Mouse (Mus musculus): ENCODE results near the gene 4930578G10Rik. TPM values are rescaled to one million over a fixed set of nuclear protein-coding genes. Genes with fewer than 3 reads are reported as not detected.

Gene 4930578G10Rik
- total RNA-seq, 2 experiments from 2014 or later = not detected

DNA sequence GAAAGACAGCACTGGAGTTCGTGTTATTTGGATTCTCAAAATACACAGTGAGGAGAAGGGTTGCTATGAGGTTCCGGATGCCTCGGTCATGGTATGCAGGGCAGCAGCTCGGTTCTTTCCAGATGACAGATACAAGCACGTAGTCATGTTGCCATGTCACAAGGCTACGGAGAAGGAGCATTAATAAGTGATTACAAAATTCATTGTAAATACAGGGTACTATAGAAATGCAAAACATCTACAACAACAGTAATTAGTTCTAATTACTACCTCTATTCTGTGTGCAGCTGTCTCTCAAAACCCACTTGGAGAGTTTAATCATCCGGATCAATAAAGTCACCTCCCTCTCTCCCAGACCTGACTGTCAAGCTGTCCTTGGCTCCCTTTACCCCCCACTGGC, 159.8 kb downstream of the 4930578G10Rik start:
- no peak for ATAC-seq (replicated peaks; ENCODE audit: low FRiP score, poor library complexity, severe bottlenecking)

Other genes with a start within 250 kb of the 4930578G10Rik start
- gene Fam205a2, start 207.4 kb upstream of the 4930578G10Rik start, total RNA-seq (2015; ENCODE audit: low replicate concordance) = not detected in 2 replicates
- gene Fam205a2, start 207.4 kb upstream of the 4930578G10Rik start, total RNA-seq (2017; ENCODE audit: low replicate concordance) = 0.23 and 0.39 TPM in 2 replicates
- not detected in 2 replicates for gene Gm10591, start 123.3 kb upstream of the 4930578G10Rik start, total RNA-seq (2015; ENCODE audit: low replicate concordance)
- gene Gm10591, start 123.3 kb upstream of the 4930578G10Rik start, total RNA-seq (2017; ENCODE audit: low replicate concordance) = not detected in 2 replicates
- not detected in 2 replicates for gene Gm2564, start 105.8 kb upstream of the 4930578G10Rik start, total RNA-seq (2015; ENCODE audit: low replicate concordance)
- gene Gm2564, start 105.8 kb upstream of the 4930578G10Rik start, total RNA-seq (2017; ENCODE audit: low replicate concordance) = not detected in 2 replicates
- gene Ccl27b, start 80.3 kb upstream of the 4930578G10Rik start, total RNA-seq (2015; ENCODE audit: low replicate concordance) = not detected in 2 replicates
- not detected in 2 replicates for gene Ccl27b, start 80.3 kb upstream of the 4930578G10Rik start, total RNA-seq (2017; ENCODE audit: low replicate concordance)
- gene Il11ra2, start 73.7 kb upstream of the 4930578G10Rik start, total RNA-seq (2015; ENCODE audit: low replicate concordance) = not detected in 2 replicates
- gene Il11ra2, start 73.7 kb upstream of the 4930578G10Rik start, total RNA-seq (2017; ENCODE audit: low replicate concordance) = not detected in 2 replicates
- gene Ccl19, start 21.0 kb downstream of the 4930578G10Rik start, total RNA-seq (2015; ENCODE audit: low replicate concordance) = 3.6 TPM in 1 of 2 replicates, not detected in the other
- not detected in 2 replicates for gene Ccl19, start 21.0 kb downstream of the 4930578G10Rik start, total RNA-seq (2017; ENCODE audit: low replicate concordance)
- not detected in 2 replicates for gene Ccl21a, start 38.4 kb downstream of the 4930578G10Rik start, total RNA-seq (2015; ENCODE audit: low replicate concordance)
- not detected in 2 replicates for gene Ccl21a, start 38.4 kb downstream of the 4930578G10Rik start, total RNA-seq (2017; ENCODE audit: low replicate concordance)
- gene Fam205a1, start 118.3 kb downstream of the 4930578G10Rik start, total RNA-seq (2015; ENCODE audit: low replicate concordance) = 0.36 and 0.84 TPM in 2 replicates
- not detected in 2 replicates for gene Fam205a1, start 118.3 kb downstream of the 4930578G10Rik start, total RNA-seq (2017; ENCODE audit: low replicate concordance)
- gene Gm12394, start 121.2 kb downstream of the 4930578G10Rik start, total RNA-seq (2015; ENCODE audit: low replicate concordance) = not detected in 2 replicates
- not detected in 2 replicates for gene Gm12394, start 121.2 kb downstream of the 4930578G10Rik start, total RNA-seq (2017; ENCODE audit: low replicate concordance)
- not detected in 2 replicates for gene Fam205c, start 138.7 kb downstream of the 4930578G10Rik start, total RNA-seq (2015; ENCODE audit: low replicate concordance)
- not detected in 2 replicates for gene Fam205c, start 138.7 kb downstream of the 4930578G10Rik start, total RNA-seq (2017; ENCODE audit: low replicate concordance)
- gene Phf24, start 181.1 kb downstream of the 4930578G10Rik start, total RNA-seq (2015; ENCODE audit: low replicate concordance) = not detected in 2 replicates
- under 0.01 TPM in 1 of 2 replicates, not detected in the other for gene Phf24, start 181.1 kb downstream of the 4930578G10Rik start, total RNA-seq (2017; ENCODE audit: low replicate concordance)
- gene Dnajb5, start 214.3 kb downstream of the 4930578G10Rik start, total RNA-seq (2015; ENCODE audit: low replicate concordance) = 2.1 TPM in 1 of 2 replicates, not detected in the other
- 0.51 and 2.0 TPM in 2 replicates for gene Dnajb5, start 214.3 kb downstream of the 4930578G10Rik start, total RNA-seq (2017; ENCODE audit: low replicate concordance)
- not detected in 2 replicates for gene 1700022I11Rik, start 234.1 kb downstream of the 4930578G10Rik start, total RNA-seq (2015; ENCODE audit: low replicate concordance)
- gene 1700022I11Rik, start 234.1 kb downstream of the 4930578G10Rik start, total RNA-seq (2017; ENCODE audit: low replicate concordance) = not detected in 2 replicates